Mouse (Mus musculus): Measurements from ENCODE around the gene Ctu2.

The Ctu2 gene

DNA sequence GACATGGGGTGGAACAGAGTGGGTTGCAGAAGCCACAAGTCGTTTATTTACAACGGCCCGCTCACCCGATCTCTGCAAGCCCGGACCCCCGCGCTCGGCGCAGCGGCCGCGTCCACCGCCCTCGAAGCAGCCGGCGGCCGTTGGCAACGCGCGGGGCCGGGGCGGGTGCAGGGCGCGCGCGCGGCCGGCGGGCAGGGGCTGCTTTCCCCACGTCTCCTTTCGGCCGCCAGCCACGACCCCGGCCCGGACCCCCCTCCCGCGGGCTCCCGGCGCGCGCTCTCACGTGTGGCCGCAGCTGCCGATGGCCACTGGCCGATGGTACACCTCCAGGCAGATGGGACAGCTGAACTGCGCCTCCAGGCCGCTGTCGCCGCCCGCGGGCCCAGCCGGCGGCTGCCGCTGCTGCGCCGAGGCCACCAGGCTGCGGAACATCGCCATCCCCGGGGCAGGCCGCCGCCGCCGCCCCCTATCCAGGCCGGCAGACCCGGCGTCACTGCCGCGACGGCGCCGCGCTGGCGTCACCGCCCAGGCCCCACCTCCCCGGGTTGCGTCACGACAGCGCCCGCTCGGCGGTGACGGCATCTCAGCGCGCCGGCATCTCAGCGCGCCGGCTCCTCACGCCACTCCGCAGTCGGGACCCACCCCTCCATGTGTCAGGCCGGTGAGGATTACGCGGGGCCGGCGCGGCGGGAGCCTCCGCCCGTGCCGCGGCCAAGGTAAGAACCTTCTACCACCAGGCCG, at the start of gene Ctu2, which contains the start of gene Rnf166:
Gene Ctu2, plus strand, starts transcription at position 564 of the 741 bp plus-strand sequence.
Gene Rnf166, minus strand, starts transcription at position 485 of the 741 bp plus-strand sequence.
- DNase-seq, result peak; percentile 93

DNA sequence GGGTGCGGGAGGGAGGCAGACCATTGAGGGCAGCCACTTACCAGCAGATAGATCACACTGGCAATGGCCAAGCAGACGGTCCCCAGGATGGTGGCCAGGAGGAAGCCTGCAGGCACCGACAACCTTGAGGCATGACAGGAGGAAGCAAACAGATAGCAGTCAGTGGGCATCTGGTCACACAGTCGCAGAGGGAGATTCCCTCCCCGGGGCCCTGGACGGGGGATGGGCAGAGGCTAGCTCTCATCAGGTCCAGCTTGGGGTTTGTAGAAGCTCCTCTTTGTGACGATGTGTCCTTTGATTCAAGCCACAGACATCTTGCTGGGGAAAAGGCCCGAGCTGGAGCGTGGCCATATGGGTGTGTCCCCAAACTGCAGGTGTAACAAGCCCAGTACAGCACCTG, 49.8 kb upstream of the Ctu2 start:
- DNase-seq, result no peak

DNA sequence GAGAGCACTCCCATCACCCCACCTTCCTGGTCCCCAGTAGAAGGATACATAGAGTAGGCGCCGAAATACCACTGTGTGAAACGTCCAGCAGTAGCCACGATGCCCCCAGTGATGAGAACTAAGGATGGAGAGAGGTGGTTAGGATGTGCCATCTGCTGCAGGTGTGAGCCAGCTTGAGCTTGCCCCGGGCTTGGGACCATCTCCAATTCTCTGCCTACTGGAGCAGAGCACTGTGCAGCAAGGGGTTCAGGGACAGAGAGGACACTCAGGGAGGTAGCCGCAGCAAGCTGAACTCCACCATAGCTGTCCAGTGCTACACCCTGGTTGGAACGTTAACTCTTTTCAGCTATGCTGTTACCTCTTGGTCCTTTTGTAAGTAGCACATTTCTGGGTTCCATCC, 48.3 kb upstream of the Ctu2 start:
- DNase-seq, result no peak

DNA sequence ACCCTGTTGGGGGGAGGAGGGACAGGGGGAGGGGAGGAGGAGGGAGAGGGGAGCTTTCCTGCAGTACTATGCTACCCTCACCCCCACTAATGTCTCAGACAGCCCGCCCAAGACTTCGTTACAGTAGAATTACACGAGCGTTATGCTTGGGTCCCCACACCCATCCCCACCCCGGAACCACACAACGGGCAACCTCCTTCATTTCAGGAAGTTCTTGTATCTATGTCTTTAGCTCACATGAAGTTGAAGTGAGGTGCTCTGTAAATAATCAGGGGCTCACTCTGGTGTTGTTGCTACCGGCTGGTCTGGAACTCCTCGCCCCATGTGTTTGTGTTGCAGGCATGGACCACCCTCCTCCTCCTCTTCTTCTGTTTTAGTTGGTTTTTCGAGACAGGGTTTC, 47.8 kb upstream of the Ctu2 start:
- no peak for DNase-seq

DNA sequence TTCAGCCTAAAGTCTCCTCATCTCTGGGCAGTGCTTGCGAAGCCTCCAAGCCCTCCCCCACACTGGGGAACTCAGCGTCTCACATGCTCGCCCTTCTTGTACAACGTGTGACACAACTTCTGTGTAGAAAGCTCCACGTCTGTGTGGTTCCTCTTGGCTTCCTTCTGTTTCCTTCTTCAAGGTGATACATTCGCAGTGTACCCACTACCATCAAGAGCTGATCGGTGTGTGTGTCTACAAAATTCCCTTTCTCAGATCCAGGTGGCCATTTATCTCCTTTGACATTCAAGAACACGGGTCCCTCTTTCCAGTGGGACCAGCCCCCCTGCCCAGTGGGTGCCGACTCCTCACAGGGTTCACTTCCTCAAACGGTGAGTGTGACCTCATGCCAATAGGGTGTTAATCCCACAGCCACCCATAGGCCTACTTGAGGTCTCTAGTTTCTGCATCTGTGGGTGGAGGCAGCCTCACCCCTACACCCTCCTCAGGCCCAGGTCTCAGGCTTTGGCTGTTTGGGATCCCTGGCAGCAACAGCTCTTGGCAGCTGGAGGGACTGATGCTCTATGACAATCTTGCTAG, 45.8 kb upstream of the Ctu2 start:
- DNase-seq, result peak; percentile 33

DNA sequence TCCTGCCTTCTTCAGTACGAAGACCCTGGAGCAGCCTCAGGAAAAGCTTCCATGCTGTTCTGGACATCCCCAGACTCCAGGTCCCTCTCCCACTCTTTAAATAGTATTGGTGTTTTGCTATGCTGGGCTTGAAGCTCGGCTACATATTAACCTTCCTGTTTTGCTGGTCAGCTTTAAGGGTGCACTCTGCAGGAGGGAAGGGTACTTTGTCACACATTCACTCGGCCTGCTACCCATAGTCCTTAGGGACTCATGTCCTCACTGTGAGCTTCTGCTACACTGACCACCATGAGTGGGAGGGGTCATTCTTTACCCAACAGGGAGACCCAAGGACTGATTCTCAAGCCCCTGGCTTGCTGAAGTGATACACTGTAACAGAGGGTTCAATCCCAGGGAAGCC, 45.3 kb upstream of the Ctu2 start:
- DNase-seq, result no peak

DNA sequence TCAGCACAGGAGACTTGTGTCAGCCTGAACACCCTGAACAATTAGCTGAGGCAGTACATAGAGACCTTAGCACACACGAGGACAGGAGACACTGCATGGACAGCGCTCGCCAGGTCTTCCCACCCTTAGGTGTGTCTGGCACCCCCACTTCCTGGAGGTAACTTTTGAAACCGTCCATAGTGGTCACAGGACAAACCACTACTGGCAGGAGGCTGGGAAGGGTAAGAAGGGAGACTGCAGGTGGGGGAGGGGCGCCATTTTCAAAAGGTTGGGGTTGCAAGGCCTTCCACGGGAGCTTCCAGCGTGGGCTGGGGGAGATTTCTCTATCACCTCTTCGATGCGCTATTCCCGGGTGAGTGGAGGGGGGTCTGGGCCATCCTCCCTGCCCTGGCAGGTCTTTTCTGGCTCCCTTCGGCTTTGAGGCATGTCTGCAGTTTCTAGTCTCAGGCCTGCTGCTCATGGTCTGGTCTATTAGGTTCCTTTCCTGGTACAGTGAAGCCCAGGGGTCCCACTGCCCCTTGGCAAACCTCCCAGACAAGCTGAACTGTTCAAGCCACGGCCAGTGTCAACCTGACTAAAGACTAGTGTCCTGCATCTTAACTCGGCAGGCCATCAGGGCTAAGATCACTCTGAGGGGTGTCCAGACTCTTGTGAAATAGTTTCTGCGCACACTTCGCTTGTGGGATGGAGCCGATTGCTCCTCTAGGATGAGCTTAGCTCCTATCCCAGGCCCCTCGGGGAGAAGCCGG, 44.1 kb upstream of the Ctu2 start:
- DNase-seq, result no peak

DNA sequence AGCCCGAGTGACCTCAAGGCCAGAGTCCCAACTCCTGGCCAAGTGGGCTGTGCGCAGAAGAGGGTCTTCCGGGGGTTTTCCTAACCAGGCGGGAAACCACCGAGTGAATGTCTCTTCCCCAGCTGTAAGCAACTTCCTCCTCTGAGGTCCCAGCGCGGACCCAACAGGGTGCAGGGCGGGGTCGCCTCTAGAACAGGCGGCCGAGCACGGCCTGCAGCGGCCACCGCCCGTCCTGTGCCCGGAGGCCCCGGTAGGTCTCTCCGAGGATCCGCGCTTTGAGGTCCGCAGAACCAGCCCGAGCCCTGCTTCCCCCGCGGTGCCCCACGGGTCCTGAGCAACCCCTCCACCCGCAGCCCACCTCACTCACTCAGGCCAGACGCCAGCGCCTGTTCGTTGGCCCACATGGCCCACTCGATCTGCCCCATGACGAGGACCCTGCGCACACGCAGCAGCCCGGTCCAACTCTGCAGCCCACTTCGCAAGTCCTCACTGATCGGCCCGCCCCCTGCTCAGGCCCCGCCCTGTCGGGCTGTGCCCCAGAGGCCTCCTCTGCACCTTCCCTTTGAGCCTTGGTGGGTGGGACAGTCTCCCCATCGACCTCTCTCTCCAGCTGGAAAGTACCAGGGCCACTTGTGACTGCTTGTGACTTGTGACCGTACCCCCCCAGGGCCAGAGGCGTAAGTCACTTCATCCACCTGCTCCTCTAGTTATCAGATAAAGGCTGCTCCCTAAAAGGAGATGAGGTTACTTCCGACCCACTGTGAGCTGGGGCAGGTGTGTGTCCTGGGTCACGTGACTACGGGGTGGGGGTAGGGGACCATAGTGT, 43.3 kb upstream of the Ctu2 start, which contains the start of gene Cyba:
Gene Cyba, minus strand, starts transcription at position 488 of the 826 bp plus-strand sequence.
- no peak for DNase-seq

DNA sequence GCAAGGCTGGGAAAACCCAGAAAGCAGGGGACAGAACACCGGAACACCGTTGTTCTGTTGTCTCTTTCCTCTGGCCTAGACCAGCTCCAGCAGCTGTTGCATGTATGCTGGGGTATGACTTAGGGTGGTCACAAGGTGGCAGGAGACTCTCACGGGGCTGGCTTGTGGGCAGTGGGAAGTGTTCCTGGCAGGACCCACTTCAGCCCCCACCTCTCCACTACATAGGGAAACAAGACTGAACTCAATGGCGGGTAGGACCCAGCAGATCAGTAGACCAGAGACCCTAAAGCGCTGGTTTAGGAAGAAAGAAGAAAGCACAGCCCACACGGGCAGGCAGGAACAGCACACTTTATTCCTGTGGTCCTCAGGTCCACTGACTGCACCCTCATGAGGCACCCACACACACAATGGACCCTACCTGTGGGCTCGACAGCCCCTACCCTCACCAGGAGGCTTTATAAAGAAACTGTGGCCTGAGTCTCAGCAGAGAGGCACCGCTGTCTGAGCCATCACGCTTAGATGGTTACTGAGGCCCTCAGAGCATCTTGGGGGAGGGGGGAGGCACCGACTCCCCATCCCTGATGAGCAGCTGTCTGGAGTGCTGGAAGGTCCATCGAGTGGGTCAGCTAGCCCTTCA, 42.6 kb upstream of the Ctu2 start:
- DNase-seq, result no peak

DNA sequence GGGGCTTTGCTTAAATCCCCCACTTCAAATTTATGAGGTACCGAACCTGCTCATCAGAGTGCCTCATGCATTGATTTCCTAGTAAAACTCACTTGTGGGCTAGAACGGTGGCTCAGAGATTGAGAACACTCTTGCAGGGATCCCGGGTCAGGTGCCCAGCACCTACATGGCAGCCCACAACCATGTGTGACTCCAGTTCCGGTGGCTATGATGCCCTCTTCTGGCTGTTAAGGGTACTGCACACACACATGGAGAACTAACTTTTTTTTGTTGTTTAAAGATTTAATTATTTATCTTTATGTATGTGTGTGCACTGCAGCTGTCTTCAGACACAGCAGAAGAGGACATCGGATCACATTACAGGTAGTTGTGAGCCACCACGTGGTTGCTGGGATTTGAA, 40.6 kb upstream of the Ctu2 start:
- no peak for DNase-seq

DNA sequence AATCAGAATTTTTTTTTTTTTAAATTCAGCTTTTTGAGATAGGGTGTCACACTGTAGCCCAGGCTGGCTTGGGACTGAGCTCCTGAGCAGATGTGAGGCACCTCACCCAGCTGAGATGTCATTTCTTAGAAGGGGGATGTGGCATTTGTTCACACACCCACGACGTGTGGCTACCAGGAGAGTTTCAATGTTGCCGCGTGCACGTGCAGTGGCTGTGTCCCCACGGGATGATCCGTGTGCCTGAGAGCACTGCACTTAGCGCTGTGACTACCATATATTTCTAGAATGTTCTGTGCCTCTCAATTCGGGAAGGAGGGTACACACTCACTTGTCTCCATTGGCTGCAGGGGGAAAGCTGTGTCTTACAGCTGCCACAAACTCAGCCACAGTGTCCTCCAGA, 39.8 kb upstream of the Ctu2 start:
- DNase-seq, result no peak

DNA sequence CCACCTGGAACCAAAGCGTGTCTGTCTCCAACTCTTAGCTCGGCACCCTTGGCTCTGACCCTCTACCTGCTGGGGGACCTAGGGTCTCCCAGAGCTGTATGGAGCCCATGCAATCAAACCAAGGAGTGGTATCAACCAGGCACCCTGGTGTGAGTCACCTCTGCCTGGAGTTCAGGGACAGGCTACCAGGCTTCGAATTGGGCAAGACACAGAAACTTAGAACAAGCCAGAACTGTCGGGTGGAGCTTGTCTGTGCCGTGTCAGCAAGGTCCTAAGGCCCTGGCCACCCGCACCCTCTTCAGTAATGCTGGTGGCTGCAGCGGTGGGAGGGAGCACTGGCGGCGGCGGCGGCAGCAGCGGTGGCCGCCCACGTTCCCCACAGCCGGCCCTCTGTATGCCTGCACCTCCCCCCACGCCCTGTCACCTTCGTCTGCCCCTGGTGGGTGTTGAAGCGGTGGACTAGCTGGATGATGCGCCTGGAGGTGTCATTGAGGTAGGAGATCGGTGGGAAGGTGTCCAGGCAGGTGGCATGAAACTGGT, 39.3 kb upstream of the Ctu2 start:
- no peak for DNase-seq

DNA sequence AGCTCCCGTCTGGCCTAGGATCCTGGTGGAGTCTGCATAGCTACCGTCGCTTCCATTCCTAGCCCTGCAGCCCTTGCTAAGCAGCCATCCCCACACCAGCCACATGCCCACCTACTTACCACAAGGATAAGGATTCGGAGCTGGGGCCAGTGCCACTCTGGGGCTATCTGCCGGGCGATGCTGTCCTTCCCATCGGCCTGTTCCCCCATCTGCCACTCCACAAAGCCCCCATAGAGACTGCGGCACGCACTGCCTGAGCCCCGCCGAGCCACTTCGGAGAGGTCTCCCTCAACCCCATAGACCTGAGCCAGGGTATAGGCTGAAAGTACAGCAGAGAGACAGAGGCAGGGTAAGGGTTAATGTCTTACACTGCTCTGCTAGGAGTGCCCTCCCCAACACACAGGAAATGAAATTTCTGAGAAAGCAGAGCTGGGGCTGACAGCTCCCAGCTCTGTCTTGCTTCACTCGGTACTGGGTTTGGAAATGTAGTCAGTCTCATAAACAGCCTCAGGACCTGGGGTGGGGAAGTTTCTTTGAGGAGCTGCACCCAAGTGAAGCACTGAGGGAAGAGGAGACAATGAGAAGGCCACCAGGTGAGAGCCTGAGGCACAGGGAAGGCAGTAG, 38.1 kb upstream of the Ctu2 start:
- DNase-seq, result no peak

DNA sequence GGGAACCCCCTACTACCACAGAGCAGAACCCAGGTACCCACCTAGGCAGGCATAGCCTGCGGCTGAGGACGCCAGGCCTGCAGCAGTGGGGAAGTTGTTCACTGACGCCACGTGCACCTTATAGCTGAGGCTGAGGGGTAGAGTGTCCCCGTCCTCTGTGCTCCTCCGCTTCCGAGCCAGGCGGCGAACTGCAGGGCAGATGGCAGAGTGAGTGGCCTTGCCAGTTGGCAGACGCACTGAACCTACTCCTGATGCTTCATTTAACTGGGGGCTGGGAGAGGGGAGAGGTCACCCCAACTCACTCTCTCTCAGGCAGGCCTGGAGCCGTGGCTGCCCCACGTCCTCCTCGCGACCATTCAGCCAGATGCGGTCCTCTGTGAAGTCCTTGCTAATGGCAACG, 36.6 kb upstream of the Ctu2 start:
- no peak for DNase-seq

DNA sequence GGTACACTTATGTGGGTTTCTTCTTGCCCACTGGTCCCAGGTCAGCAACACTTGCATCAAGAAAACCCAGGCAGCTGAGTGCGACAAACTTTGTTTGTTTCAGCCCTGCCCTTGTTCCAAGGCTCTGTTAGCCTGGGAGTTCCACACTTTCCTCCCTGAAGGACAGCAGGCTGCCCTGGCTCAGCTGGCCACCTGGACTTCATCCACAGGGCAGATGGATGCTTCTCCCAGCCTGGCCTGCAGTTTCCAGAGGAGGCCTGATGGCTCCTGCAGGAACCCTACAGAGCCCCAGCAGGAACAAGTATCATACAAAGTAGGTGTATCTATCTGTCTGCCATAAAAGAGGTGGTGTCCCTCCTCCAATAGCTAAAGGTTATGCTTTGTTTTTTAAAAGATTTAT, 34.6 kb upstream of the Ctu2 start:
- no peak for DNase-seq

DNA sequence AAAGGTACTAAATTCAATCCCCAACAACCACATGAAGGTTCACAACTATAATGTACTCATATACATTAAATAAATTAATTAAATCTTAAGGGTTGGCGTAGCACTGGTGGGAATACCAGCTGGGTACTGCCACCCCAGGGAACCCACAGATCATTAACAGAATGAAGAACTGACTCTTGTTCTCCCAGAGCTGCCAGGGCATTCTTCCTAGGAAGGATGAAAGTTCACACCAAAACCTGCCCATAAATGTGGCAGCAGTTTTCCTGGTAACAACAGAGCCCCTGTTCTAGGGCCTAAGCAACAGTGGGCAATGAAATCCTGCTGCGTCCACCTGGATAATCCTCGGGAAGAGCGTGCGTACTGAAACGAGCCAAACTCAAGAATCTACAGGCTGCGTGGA, 33.6 kb upstream of the Ctu2 start:
- DNase-seq, result no peak

DNA sequence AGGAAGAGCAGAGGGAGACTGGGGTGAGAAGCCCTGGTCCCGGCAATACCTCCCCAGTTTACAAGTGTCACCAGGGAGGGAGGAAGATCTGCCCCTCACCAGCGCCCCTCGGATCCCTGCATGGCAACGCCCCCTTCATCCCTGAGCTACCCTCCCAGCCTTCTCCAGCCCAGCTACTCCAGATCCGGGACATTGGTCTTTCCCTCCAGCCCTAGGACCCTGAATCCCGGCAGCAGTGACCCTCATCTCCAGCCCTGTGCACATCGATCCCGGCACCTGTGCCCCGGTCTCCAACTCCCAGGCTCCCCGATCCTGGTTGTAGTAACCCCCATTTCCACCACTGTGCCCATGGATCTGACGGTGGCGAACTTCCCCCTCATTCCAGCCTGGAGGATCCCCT, 33.2 kb upstream of the Ctu2 start:
- DNase-seq, result no peak

DNA sequence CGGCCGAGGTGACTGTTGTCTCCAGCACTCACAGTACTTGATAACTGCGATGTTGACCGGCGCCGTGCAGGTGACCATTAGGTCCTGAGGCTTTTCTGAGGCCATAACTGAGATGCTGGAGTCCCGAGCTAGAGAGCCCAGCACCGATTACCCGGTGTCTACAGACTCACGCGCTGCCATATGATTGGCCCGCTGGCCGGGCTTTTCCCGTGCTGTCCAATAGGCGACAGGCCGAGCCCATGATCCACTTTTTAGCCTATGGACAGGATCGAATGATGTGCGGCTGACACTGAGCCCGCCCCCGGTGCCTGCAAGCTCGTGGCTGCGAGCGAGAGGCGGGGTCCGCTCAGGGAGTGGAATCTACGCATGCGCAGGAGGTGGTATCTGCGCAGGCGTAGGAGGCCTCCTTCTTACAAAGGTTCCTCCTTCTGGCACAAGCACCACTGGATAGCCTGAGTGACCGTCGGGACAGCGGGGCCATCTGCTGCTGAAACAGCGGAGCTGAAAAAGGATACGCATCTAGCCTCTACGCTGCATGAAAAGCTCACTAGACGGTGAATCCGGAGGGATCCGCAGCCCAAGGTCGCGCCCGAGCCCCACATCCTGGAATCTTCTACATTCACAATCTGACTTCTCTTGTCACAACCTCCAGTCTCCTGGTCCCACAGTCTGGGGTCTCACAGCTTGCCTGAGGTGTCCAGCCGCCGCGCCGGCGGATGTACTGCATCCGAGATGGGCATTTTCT, 32.5 kb upstream of the Ctu2 start, which contains the start of gene Mvd:
Gene Mvd, minus strand, starts transcription at position 161 of the 745 bp plus-strand sequence.
- DNase-seq, result peak; percentile 100

DNA sequence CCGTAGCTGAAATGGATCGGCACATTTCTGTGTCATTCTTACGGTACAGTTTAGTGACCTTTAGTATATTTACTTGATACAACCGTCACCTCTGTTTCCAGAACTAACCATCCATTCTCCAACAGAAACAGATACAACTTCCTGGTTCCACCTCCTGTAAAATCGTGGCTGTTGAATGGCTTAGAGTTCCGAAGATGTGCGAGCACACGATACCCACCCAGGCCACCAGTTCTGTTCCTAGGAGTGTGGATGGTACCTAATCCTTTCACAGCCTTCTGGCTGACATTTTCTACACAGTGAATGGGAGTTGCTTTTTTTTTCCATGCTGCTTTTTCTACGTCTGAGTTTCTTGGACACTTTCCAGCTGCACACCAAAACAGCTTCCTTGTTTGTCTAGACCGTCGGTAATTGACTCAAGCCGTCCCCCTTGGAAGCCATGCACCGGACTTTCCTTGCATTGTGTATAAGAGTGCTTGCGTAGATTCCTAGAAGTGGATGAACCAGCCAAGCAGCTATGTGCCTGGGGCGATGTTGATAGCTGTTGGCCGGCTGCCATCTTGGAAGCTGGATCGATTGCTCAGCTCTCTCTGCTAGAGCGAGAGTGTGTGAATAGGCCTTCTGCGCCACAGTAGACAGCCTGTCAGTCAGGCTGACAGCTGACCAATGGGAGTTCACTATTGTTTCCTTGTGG, 31.7 kb upstream of the Ctu2 start:
- peak; percentile 84 for DNase-seq

DNA sequence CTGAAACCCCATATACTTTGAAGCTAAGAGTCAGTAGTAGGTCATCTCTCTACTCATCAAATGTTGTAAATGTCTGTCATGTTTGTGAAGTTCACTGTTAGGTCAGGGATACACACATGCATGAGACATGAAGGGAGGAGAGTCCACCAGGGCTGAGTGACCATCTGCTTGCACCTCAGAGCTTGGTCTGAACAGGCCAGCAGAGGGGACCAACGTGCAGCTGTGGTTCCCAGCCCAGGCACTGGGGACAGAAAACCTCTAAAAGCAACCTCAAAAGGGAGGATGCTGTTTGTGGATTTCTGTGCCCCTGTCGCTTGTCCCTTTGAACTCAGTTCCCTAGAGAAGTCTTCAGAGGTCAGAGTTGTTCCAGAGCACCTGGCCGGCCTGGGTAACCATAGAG, 30.7 kb upstream of the Ctu2 start:
- no peak for DNase-seq
